Mouse (Mus musculus) liver, embryonic 15.5 days (tissue): ENCODE data around the gene Fthl17d. TPM values are rescaled to one million over a fixed set of nuclear protein-coding genes. Genes with fewer than 3 reads are reported as not detected.
"Not testable (repeated sequence)": the region's sequence is repeated elsewhere in the genome, so short reads cannot be mapped to it uniquely, and the experiment has no call there.

Experiments
- ATAC-seq: fragments of 200-750 bp; cut with Nextera tagmentation; 2 replicates; pipeline ENCODE4 v1.8.0; 2017; ENCODE audit warnings: moderate number of reproducible peaks, mild to moderate bottlenecking, moderate library complexity; ENCODE audit not compliant: insufficient read depth
- H3K27ac ChIP-seq: fragments of 300-500 bp; sonication (generic); replicated peaks from 2 replicates; pipeline ENCODE4 v1.5.1; 2015; ENCODE audit warnings: mild to moderate bottlenecking, inconsistent platforms
- H3K27me3 ChIP-seq: fragments of 300-500 bp; sonication (generic); 2 replicates; pipeline ENCODE4 v1.6.1; 2015; ENCODE audit warnings: mild to moderate bottlenecking, inconsistent platforms
- H3K36me3 ChIP-seq: fragments of 300-500 bp; sonication (generic); replicated peaks from 2 replicates; pipeline ENCODE4 v1.6.1; 2015; ENCODE audit warnings: moderate library complexity, mild to moderate bottlenecking, inconsistent platforms
- H3K4me1 ChIP-seq: fragments of 300-500 bp; sonication (generic); replicated peaks from 2 replicates; pipeline ENCODE4 v1.6.1; 2015; ENCODE audit warnings: inconsistent platforms
- H3K4me2 ChIP-seq: fragments of 300-500 bp; sonication (generic); 2 replicates; pipeline ENCODE4 v1.6.1; 2015; ENCODE audit warnings: moderate library complexity, mild to moderate bottlenecking, inconsistent platforms
- H3K4me3 ChIP-seq: fragments of 300-500 bp; sonication (generic); replicated peaks from 2 replicates; pipeline ENCODE4 v1.5.1; 2015; ENCODE audit warnings: mild to moderate bottlenecking, inconsistent platforms
- H3K9ac ChIP-seq: fragments of 300-500 bp; sonication (generic); 2 replicates; pipeline ENCODE4 v1.6.1; 2015; ENCODE audit warnings: moderate library complexity, mild to moderate bottlenecking, inconsistent platforms
- H3K9me3 ChIP-seq: fragments of 300-500 bp; sonication (generic); replicated peaks from 2 replicates; pipeline ENCODE4 v1.6.1; 2016; ENCODE audit warnings: inconsistent platforms
- WGBS: fragments of 180-500 bp; shearing (Covaris S2); methylation state at CpG from one replicate; pipeline ENCODE4 v1.1.7; 2015; ENCODE audit warnings: mixed read lengths; ENCODE audit not compliant: insufficient replicate concordance; 5-methylcytosine and 5-hydroxymethylcytosine counted together
- polyA plus RNA-seq: library from polyadenylated mRNA; unstranded; fragments of >200 nt; fragmentation: Nextera tagmentation; extraction: Ambion mirVana; gene quantifications from 2 replicates; pipeline ENCODE4 v1.2.1, GENCODE M21; 2015

Fthl17d gene
- not detected in 2 replicates for polyA plus RNA-seq

DNA sequence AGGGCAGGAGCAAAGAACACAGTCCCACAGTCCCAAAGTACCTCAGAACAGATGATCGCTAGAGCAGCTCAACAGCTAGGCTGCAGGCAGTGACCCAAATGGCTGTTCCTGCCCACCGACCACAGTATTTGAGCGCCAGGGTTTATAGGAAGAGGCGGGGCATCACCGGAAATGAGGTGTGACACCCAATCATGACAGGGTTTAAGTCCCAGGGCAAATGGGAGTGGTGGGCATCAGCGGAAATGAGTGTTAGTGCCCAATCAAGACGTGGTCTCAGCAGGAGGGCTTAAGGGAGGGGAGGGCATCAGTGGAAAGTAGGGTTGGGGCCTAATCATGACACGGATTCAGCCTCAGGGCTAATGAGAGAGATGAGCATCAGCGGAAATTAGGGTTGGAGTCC, at the start of gene Fthl17d:
TSS of gene Fthl17d (minus strand) at position 101 of the 400 bp plus-strand sequence.
- not testable (repeated sequence) for H3K27ac ChIP-seq, H3K27me3 ChIP-seq, H3K4me1 ChIP-seq, ATAC-seq, H3K9ac ChIP-seq, H3K9me3 ChIP-seq, H3K4me3 ChIP-seq, H3K36me3 ChIP-seq, H3K4me2 ChIP-seq
- no CpG with 5 or more reads among the region's 9 CpGs for WGBS

DNA sequence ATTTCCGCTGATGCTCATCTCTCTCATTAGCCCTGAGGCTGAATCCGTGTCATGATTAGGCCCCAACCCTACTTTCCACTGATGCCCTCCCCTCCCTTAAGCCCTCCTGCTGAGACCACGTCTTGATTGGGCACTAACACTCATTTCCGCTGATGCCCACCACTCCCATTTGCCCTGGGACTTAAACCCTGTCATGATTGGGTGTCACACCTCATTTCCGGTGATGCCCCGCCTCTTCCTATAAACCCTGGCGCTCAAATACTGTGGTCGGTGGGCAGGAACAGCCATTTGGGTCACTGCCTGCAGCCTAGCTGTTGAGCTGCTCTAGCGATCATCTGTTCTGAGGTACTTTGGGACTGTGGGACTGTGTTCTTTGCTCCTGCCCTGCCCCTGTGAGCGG, 46.6 kb upstream of the Fthl17d start, which contains the start of gene Fthl17e:
TSS of gene Fthl17e (plus strand) at position 301 of the 400 bp plus-strand sequence.
- not testable (repeated sequence) for ATAC-seq, H3K9me3 ChIP-seq, H3K4me2 ChIP-seq, H3K4me3 ChIP-seq, H3K4me1 ChIP-seq, H3K27ac ChIP-seq, H3K27me3 ChIP-seq, H3K9ac ChIP-seq, H3K36me3 ChIP-seq
- no CpG with 5 or more reads among the region's 10 CpGs for WGBS

DNA sequence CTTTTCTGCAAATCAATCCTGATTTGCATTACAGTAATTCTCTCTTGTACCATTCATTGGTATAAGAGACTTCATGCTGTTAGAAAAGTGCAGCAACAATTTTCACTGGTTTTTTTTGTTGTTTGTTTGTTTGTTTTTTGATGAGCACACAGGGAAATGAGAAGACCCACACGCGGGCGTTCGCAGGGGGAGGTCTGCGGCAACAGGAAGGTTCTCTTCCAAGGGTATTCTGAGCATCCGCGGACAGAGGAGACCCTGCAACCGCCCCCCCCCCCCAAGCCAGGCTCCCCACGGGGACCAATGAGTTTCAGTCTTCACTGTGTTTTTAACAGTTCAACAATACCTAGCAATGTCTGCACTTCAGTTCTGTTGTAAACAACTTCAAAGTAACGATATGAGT, 32.9 kb upstream of the Fthl17d start:
- H3K27me3 ChIP-seq: no peaks in the 10 kb centered on the region
- no peak overlapping the region for H3K4me3 ChIP-seq
- no peak for ATAC-seq
- no peaks in the 10 kb centered on the region for H3K4me1 ChIP-seq
- no peak overlapping the region for H3K9ac ChIP-seq
- no peak overlapping the region for H3K4me2 ChIP-seq
- H3K9me3 ChIP-seq: no peaks in the 10 kb centered on the region
- no peak overlapping the region for H3K27ac ChIP-seq
- 54% methylated on average over 10 of the region's 10 CpGs for WGBS
- H3K36me3 ChIP-seq: no peaks in the 10 kb centered on the region

DNA sequence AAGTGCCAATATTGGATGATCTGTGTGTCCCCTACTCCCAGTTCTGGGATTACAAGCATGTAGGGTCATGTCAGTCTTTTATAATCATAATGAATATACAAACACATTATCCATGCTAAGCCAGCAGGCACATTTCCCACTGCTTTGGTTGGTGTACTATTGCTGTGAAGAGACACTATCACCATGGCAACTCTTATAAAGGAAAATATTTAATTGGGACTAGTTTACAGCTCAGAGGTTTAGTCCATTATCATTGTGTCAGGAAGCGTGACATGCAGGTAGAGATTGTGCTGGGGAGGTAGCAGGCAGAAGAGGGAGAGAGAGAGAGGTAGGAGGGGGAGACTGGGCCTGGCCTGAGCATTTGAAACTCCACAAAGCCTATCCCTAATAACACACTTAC, 29.5 kb upstream of the Fthl17d start:
- H3K36me3 ChIP-seq: no peaks in the 10 kb centered on the region
- WGBS: 36% methylated on average over 1 of the region's 1 CpGs
- no peak overlapping the region for H3K4me2 ChIP-seq
- ATAC-seq: no peak
- no peak overlapping the region for H3K4me3 ChIP-seq
- H3K9me3 ChIP-seq: no peaks in the 10 kb centered on the region
- H3K4me1 ChIP-seq: no peaks in the 10 kb centered on the region
- H3K9ac ChIP-seq: no peak overlapping the region
- H3K27me3 ChIP-seq: no peaks in the 10 kb centered on the region
- no peak overlapping the region for H3K27ac ChIP-seq

DNA sequence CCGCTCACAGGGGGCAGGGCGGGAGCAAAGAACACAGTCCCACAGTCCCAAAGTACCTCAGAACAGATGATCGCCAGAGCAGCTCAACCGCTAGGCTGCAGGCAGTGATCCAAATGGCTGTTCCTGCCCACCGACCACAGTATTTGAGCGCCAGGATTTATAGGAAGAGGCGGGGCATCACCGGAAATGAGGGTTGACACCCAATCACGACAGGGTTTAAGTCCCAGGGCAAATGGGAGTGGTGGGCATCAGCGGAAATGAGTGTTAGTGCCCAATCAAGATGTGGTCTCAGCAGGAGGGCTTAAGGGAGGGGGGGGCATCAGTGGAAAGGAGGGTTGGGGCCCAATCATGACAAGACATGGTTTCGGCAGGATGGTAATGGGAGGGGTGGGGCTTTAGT, 10.1 kb downstream of the Fthl17d start, which contains the start of gene Fthl17c:
TSS of gene Fthl17c (minus strand) at position 101 of the 400 bp plus-strand sequence.
- ATAC-seq, H3K36me3 ChIP-seq, H3K4me3 ChIP-seq, H3K4me1 ChIP-seq, H3K4me2 ChIP-seq, H3K27ac ChIP-seq, H3K9me3 ChIP-seq, H3K27me3 ChIP-seq, H3K9ac ChIP-seq: not testable (repeated sequence)
- WGBS: no CpG with 5 or more reads among the region's 11 CpGs

DNA sequence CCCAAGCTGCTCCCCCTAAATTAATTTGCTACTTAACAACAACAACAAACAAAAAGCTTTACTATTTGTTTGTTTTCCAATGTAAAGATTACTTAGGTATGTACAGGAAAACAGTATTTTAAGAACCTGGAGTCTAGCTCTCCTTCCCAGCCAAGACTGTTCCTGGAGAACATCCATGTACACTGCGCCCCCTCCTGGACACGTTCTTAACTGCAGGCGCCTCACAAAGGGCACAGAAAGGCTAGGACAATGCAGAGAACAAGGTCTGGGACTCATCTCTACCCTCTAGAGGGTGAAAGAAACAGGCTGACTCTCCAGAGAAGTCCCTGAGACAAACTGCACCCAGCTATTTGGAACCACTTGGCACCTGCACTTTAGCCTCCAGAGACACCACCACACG, 21.9 kb downstream of the Fthl17d start:
- not testable (repeated sequence) for H3K36me3 ChIP-seq, H3K4me3 ChIP-seq, H3K27me3 ChIP-seq, H3K27ac ChIP-seq, ATAC-seq, H3K9ac ChIP-seq, H3K4me2 ChIP-seq, H3K4me1 ChIP-seq, H3K9me3 ChIP-seq
- WGBS: 25% methylated on average over 4 of the region's 4 CpGs

DNA sequence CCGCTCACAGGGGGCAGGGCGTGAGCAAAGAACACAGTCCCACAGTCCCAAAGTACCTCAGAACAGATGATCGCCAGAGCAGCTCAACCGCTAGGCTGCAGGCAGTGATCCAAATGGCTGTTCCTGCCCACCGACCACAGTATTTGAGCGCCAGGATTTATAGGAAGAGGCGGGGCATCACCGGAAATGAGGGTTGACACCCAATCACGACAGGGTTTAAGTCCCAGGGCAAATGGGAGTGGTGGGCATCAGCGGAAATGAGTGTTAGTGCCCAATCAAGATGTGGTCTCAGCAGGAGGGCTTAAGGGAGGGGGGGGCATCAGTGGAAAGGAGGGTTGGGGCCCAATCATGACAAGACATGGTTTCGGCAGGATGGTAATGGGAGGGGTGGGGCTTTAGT, 23.7 kb downstream of the Fthl17d start, which contains the start of gene Fthl17b:
TSS of gene Fthl17b (minus strand) at position 101 of the 400 bp plus-strand sequence.
- not testable (repeated sequence) for H3K9ac ChIP-seq, H3K4me1 ChIP-seq, H3K27me3 ChIP-seq, H3K4me2 ChIP-seq, H3K4me3 ChIP-seq, H3K36me3 ChIP-seq, ATAC-seq, H3K27ac ChIP-seq, H3K9me3 ChIP-seq
- WGBS: 83% methylated on average over 4 of the region's 11 CpGs

DNA sequence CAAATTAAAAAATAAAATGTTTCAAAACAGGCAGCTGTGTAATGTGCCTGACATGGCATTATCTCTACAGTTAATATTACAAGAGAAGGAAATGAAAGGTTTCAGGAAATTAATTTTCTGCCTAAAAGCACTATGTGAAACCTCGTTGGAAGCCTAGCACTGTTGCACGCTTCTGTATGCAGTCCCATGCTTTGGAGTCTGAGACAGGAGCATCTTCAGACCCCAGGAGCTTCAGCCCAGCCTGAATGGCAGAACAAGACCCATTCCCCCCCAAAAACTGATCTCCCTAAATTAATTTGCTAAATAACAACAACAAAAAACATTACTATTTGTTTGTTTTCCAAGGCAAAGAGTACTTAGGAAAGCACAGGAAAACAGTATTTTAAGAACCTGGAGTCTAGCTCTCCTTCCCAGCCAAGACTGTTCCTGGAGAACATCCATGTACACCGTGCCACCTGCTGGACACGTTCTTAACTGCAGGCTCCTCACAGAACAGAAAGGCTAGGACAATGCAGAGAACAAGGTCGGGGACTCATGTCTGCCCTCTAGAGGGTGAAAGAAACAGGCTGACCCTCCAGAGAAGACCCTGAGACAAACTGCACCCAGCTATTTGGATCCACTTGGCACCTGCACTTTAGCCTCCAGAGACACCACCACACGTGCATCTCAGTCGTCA, 38.3 kb downstream of the Fthl17d start:
- H3K9ac ChIP-seq, H3K36me3 ChIP-seq, H3K4me2 ChIP-seq, H3K4me1 ChIP-seq, H3K27ac ChIP-seq, ATAC-seq, H3K9me3 ChIP-seq, H3K27me3 ChIP-seq, H3K4me3 ChIP-seq: not testable (repeated sequence)
- WGBS: 8% methylated on average over 7 of the region's 7 CpGs

DNA sequence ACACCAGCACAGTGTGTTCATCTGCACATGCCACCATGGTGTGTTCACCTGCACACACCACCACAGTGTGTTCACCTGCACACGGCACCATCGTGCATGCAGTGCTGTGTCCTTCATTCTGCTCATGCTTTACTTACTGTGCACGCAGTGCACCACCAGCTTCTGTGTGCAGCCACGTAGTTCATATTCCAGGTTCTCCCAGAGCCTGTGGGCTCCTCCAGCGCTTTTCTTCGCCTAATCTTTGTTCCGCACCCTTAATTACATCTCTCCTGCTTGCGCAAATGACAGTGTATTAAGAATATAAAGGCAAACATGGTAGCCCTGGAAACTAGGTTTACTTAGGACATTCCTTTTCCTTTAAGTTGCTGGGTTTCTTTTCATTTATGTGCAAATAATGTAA, 42.5 kb downstream of the Fthl17d start:
- Histone ChIP-seq H3K9ac (no peak overlapping the region), H3K9me3 (no peaks in the 10 kb centered on the region), H3K27me3 (no peaks in the 10 kb centered on the region), H3K27ac (no peak overlapping the region), H3K4me3 (no peak overlapping the region), H3K4me1 (no peaks in the 10 kb centered on the region), H3K4me2 (no peak overlapping the region), H3K36me3 (no peaks in the 10 kb centered on the region)
- WGBS: 64% methylated on average over 8 of the region's 8 CpGs
- ATAC-seq: no peak

Other genes starting within 250 kb of the Fthl17d start
- not detected in 2 replicates for gene Ssx9, start 238.3 kb downstream of the Fthl17d start, polyA plus RNA-seq
- not detected in 2 replicates for gene Ssxb5, start 183.1 kb downstream of the Fthl17d start, polyA plus RNA-seq
- not detected in 2 replicates for gene Gm6592, start 142.8 kb downstream of the Fthl17d start, polyA plus RNA-seq
- gene Gm5751, start 112.5 kb downstream of the Fthl17d start, polyA plus RNA-seq: not detected in 2 replicates
- gene B630019K06Rik, start 94.4 kb downstream of the Fthl17d start, polyA plus RNA-seq: 0.13 and 0.15 TPM in 2 replicates
- not detected in 2 replicates for gene Fthl17b, start 23.8 kb downstream of the Fthl17d start, polyA plus RNA-seq
- gene Fthl17c, start 10.2 kb downstream of the Fthl17d start, polyA plus RNA-seq: not detected in 2 replicates
- not detected in 2 replicates for gene Fthl17e, start 46.7 kb upstream of the Fthl17d start, polyA plus RNA-seq
- gene Fthl17f, start 76.3 kb upstream of the Fthl17d start, polyA plus RNA-seq: not detected in 2 replicates
- gene 4930402K13Rik, start 117.8 kb upstream of the Fthl17d start, polyA plus RNA-seq: not detected in 2 replicates
- 0.24 and 0.28 TPM in 2 replicates for gene Lancl3, start 213.1 kb upstream of the Fthl17d start, polyA plus RNA-seq